Comparison of ENCODE assay signal across 7 mouse cellular contexts in genomic region chr4:146270119-146270747, GRCm38 (mm10).
A peak's percentile ranks its signal among the peaks of the same experiment; 100 is the strongest.
DNase-seq lines count a peak whose midpoint lies in the region; ATAC-seq lines count a peak whose summit lies in the region.
"Not testable (repeated sequence)": the region's sequence is repeated elsewhere in the genome, so short reads cannot be mapped to it uniquely, and the experiment has no call there.

No protein-coding gene starts in this region.

- not testable (repeated sequence) for H3K4me3 ChIP-seq in liver, embryonic 11.5 days (ENCODE audit: low read depth, low read length); liver, embryonic 15.5 days (replicated peaks)

- no CpG with 5 or more reads among the region's 14 CpGs for WGBS in liver, embryonic 11.5 days
- WGBS in liver, embryonic 15.5 days (ENCODE audit: insufficient replicate concordance), result no CpG with 5 or more reads among the region's 14 CpGs

- not testable (repeated sequence) for H3K27ac ChIP-seq in liver, embryonic 11.5 days (ENCODE audit: low read depth, low read length); liver, embryonic 15.5 days (replicated peaks)

- H3K4me1 ChIP-seq in liver, embryonic 11.5 days (replicated peaks; ENCODE audit: control insufficient read depth, insufficient read depth, low read length); liver, embryonic 15.5 days (replicated peaks): not testable (repeated sequence)

- not testable (repeated sequence) for H3K9ac ChIP-seq in liver, embryonic 11.5 days (ENCODE audit: low read depth, low read length); liver, embryonic 15.5 days

- H3K4me2 ChIP-seq in liver, embryonic 11.5 days; liver, embryonic 15.5 days: not testable (repeated sequence)

- H3K27me3 ChIP-seq in liver, embryonic 11.5 days (replicated peaks; ENCODE audit: control insufficient read depth, insufficient read depth, low read length); liver, embryonic 15.5 days: not testable (repeated sequence)

- ATAC-seq in CD4-positive, CD25-positive, alpha-beta regulatory T cell, adult 4 months, result peak; percentile 62
- peak; percentile 79 for ATAC-seq in activated CD4-positive, CD25-positive, alpha-beta regulatory T cell, adult 4 months
- ATAC-seq in erythroid progenitor cell, adult 5-6 weeks (replicated peaks; ENCODE audit: low FRiP score, poor library complexity, severe bottlenecking), result peak; percentile 78
- ATAC-seq in inflammation-experienced regulatory T-cells, adult 6 months, result peak; percentile 84
- ATAC-seq in liver, embryonic 11.5 days (replicated peaks; ENCODE audit: low FRiP score), result peak; percentile 67
- peak; percentile 31; the same call in 1 of the 2 replicates for ATAC-seq in liver, embryonic 15.5 days (ENCODE audit: insufficient read depth)
- ATAC-seq in megakaryocyte-erythroid progenitor cell, adult 5-6 weeks (replicated peaks; ENCODE audit: low FRiP score, low TSS enrichment, poor library complexity, severe bottlenecking), result peak; percentile 97

- H3K9me3 ChIP-seq in liver, embryonic 11.5 days (ENCODE audit: control insufficient read depth, low read length); liver, embryonic 15.5 days (replicated peaks): not testable (repeated sequence)

- not testable (repeated sequence) for H3K36me3 ChIP-seq in liver, embryonic 11.5 days (ENCODE audit: control insufficient read depth, insufficient read depth, low read length); liver, embryonic 15.5 days (replicated peaks)

- DNase-seq in liver, embryonic 11.5 days (ENCODE audit: low spot score), result not testable (repeated sequence)

Comparison
In these comparisons a context has a peak if more than half of its experiments do, and no peak if none do; other contexts are left out.
1. ATAC-seq: peak in every context shown above with its lines; median percentile 97 in megakaryocyte-erythroid progenitor cell, adult 5-6 weeks; 84 in inflammation-experienced regulatory T-cells, adult 6 months; 79 in activated CD4-positive, CD25-positive, alpha-beta regulatory T cell, adult 4 months; 78 in erythroid progenitor cell, adult 5-6 weeks; 67 in liver, embryonic 11.5 days; 62 in CD4-positive, CD25-positive, alpha-beta regulatory T cell, adult 4 months; 31 in liver, embryonic 15.5 days.